Mouse (Mus musculus) bone marrow macrophage, adult 2 months (primary cell): ENCODE measurements at regions not wholly inside any gene's neighbourhood (a gene's known extent, or its start where the extent isn't known, plus 50 kb on each side); places are given as distances from the start of the nearest gene placed in this dataset.

Experiments used
- CTCF ChIP-seq: IDR thresholded peaks from 2 replicates; pipeline ENCODE4 v1.5.1; 2012; ENCODE audit warnings: low read depth, mild to moderate bottlenecking, low read length, moderate library complexity
- POLR2A ChIP-seq: IDR thresholded peaks from 2 replicates; pipeline ENCODE4 v1.6.1; 2012; ENCODE audit warnings: mild to moderate bottlenecking, low read depth, low read length, borderline replicate concordance

- TF ChIP-seq POLR2A (no peak), CTCF (no peak)
Measured at GRCm38 (mm10) chr11:33060352-33060751, 86.8 kb downstream of the Fgf18 start.
